Mouse (Mus musculus) liver, embryonic 11.5 days (tissue): Measurements from ENCODE around the gene Gm29110. TPM values are rescaled to one million over a fixed set of nuclear protein-coding genes. Genes with fewer than 3 reads are reported as not detected.
"Not testable (repeated sequence)": the region's sequence is repeated elsewhere in the genome, so short reads cannot be mapped to it uniquely, and the experiment has no call there.

ENCODE experiments used
- ATAC-seq: fragments of 200-750 bp; cut with Nextera tagmentation; replicated peaks from 2 replicates; pipeline ENCODE4 v1.8.0; 2017; ENCODE audit warnings: moderate number of reproducible peaks, mild to moderate bottlenecking, moderate TSS enrichment, moderate library complexity; ENCODE audit not compliant: low FRiP score
- DNase-seq: peaks from one replicate; pipeline ENCODE4 v3.0.0-alpha.2; 2017; ENCODE audit warnings: low spot score
- H3K27ac ChIP-seq: fragments of 300-500 bp; sonication (generic); 2 replicates; pipeline ENCODE4 v1.5.1; 2014; ENCODE audit warnings: mild to moderate bottlenecking, low read depth, low read length, control low read depth
- H3K27me3 ChIP-seq: fragments of 300-500 bp; sonication (generic); replicated peaks from 2 replicates; pipeline ENCODE4 v1.6.1; 2014; ENCODE audit warnings: low read length, mixed read lengths; ENCODE audit not compliant: control insufficient read depth, insufficient read depth
- H3K36me3 ChIP-seq: fragments of 300-500 bp; sonication (generic); 2 replicates; pipeline ENCODE4 v1.6.1; 2014; ENCODE audit warnings: mild to moderate bottlenecking, low read length, moderate library complexity, mixed read lengths; ENCODE audit not compliant: control insufficient read depth, insufficient read depth
- H3K4me1 ChIP-seq: fragments of 300-500 bp; sonication (generic); replicated peaks from 2 replicates; pipeline ENCODE4 v1.6.1; 2014; ENCODE audit warnings: low read length, mixed read lengths; ENCODE audit not compliant: control insufficient read depth, insufficient read depth
- H3K4me2 ChIP-seq: fragments of 300-500 bp; sonication (generic); 2 replicates; pipeline ENCODE4 v1.6.1; 2014; ENCODE audit warnings: mild to moderate bottlenecking, control low read depth, moderate library complexity
- H3K4me3 ChIP-seq: fragments of 300-500 bp; sonication (generic); 2 replicates; pipeline ENCODE4 v1.5.1; 2014; ENCODE audit warnings: low read depth, low read length, control low read depth
- H3K9ac ChIP-seq: fragments of 300-500 bp; sonication (generic); 2 replicates; pipeline ENCODE4 v1.6.1; 2014; ENCODE audit warnings: low read depth, low read length, control low read depth
- H3K9me3 ChIP-seq: fragments of 300-500 bp; sonication (generic); 2 replicates; pipeline ENCODE4 v1.6.1; 2016; ENCODE audit warnings: low read length, inconsistent platforms, mixed read lengths; ENCODE audit not compliant: control insufficient read depth
- WGBS: fragments of 180-500 bp; shearing (Covaris S2); extraction: QIAGEN DNeasy Blood & Tissue Kit; methylation state at CpG from one replicate; pipeline ENCODE4 v1.1.7; 2014; 5-methylcytosine and 5-hydroxymethylcytosine counted together
- polyA plus RNA-seq: library from polyadenylated mRNA; unstranded; fragments of >200 nt; fragmentation: Nextera tagmentation; extraction: Ambion mirVana; gene quantifications from 2 replicates; pipeline ENCODE4 v1.2.1, GENCODE M21; 2014

Gm29110 gene
- not detected in 2 replicates for polyA plus RNA-seq

- WGBS = 70% methylated on average over 2 of the region's 6 CpGs
- DNase-seq = not testable (repeated sequence)
These were observed at the start of gene Gm29110 for GRCm38 (mm10) chrY:74470231-74470630. Gm29110 (plus strand) TSS chrY:74470531.

More at GRCm38 (mm10) chrY:74470231-74470630, at the start of gene Gm29110:
- not testable (repeated sequence) for H3K9me3 ChIP-seq, H3K36me3 ChIP-seq, H3K4me2 ChIP-seq, H3K4me3 ChIP-seq, H3K27me3 ChIP-seq, H3K4me1 ChIP-seq, ATAC-seq, H3K27ac ChIP-seq, H3K9ac ChIP-seq

Other genes starting within 250 kb of the Gm29110 start
- gene Gm21913, start 153.4 kb downstream of the Gm29110 start, polyA plus RNA-seq = not detected in 2 replicates